Mouse (Mus musculus) bone marrow macrophage, adult 2 months (primary cell): ENCODE measurements around the gene Ifit1. TPM values are rescaled to one million over a fixed set of nuclear protein-coding genes. Genes with fewer than 3 reads are reported as not detected.
"Not testable (repeated sequence)": the region's sequence is repeated elsewhere in the genome, so short reads cannot be mapped to it uniquely, and the experiment has no call there.

Source experiments
- H3K27ac ChIP-seq: 2 replicates; pipeline ENCODE4 v1.5.1; 2012; ENCODE audit warnings: low read depth, low read length; ENCODE audit not compliant: insufficient read depth
- H3K4me1 ChIP-seq: 2 replicates; pipeline ENCODE4 v1.6.1; 2012; ENCODE audit warnings: low read length; ENCODE audit not compliant: control insufficient read depth, insufficient read depth
- H3K4me3 ChIP-seq: 2 replicates; pipeline ENCODE4 v1.5.1; 2012; ENCODE audit warnings: mild to moderate bottlenecking, low read length, moderate library complexity; ENCODE audit not compliant: insufficient read depth
- CTCF ChIP-seq: IDR thresholded peaks from 2 replicates; pipeline ENCODE4 v1.5.1; 2012; ENCODE audit warnings: low read depth, mild to moderate bottlenecking, low read length, moderate library complexity
- POLR2A ChIP-seq: IDR thresholded peaks from 2 replicates; pipeline ENCODE4 v1.6.1; 2012; ENCODE audit warnings: mild to moderate bottlenecking, low read depth, low read length, borderline replicate concordance
- polyA plus RNA-seq: library from polyadenylated mRNA; stranded (reverse); fragments of >200 nt; gene quantifications from 2 replicates; pipeline ENCODE4 v1.2.4, GENCODE M21; 2012; ENCODE audit not compliant: missing spikeins, insufficient read depth, insufficient read length

Gene Ifit1
- 46.3 and 50.4 TPM in 2 replicates for polyA plus RNA-seq

GRCm38 (mm10) chr19:34640623-34641022, at the start of gene Ifit1, which contains the start of gene Ifit1bl2:
Ifit1 (plus strand) TSS chr19:34640871.
Ifit1bl2 (minus strand) TSS chr19:34640743.
- H3K4me1 ChIP-seq: peaks cover 2% of the 10 kb centered on the region; the same call in 1 of the 2 replicates
- TF ChIP-seq POLR2A: no peak
- TF ChIP-seq CTCF: no peak
- H3K27ac ChIP-seq: no peak within 1 kb of the TSS
- peak within 1 kb of the TSS; percentile 39 for H3K4me3 ChIP-seq

- H3K27ac ChIP-seq: no peak overlapping the region
- H3K4me3 ChIP-seq: no peak overlapping the region
- no peak for TF ChIP-seq CTCF
- TF ChIP-seq POLR2A: no peak
- H3K4me1 ChIP-seq: peaks cover 6% of the 10 kb centered on the region; the same call in 1 of the 2 replicates
These were observed 47.2 kb upstream of the Ifit1 start for GRCm38 (mm10) chr19:34593456-34593855.

GRCm38 (mm10) chr19:34594523-34594922, 46.1 kb upstream of the Ifit1 start:
- H3K4me3 ChIP-seq, H3K4me1 ChIP-seq, H3K27ac ChIP-seq: not testable (repeated sequence)

- Histone ChIP-seq H3K4me1 (peaks cover 6% of the 10 kb centered on the region; the same call in 1 of the 2 replicates), H3K4me3 (no peak overlapping the region), H3K27ac (no peak overlapping the region)
- TF ChIP-seq POLR2A (no peak), CTCF (no peak)
These were observed 43.9 kb upstream of the Ifit1 start for GRCm38 (mm10) chr19:34596811-34597210.

GRCm38 (mm10) chr19:34598341-34598740, 42.3 kb upstream of the Ifit1 start:
- Histone ChIP-seq H3K4me3 (no peak overlapping the region), H3K27ac (no peak overlapping the region), H3K4me1 (peaks cover 14% of the 10 kb centered on the region)
- TF ChIP-seq POLR2A (no peak), CTCF (no peak)

- peaks cover 14% of the 10 kb centered on the region for H3K4me1 ChIP-seq
- H3K4me3 ChIP-seq, H3K27ac ChIP-seq: not testable (repeated sequence)
These were observed 41.4 kb upstream of the Ifit1 start for GRCm38 (mm10) chr19:34599250-34599649.

GRCm38 (mm10) chr19:34601888-34602287, 38.8 kb upstream of the Ifit1 start, which contains the start of gene Ifit1bl1:
Ifit1bl1 (minus strand) TSS chr19:34601956.
- peaks cover 12% of the 10 kb centered on the region for H3K4me1 ChIP-seq
- H3K27ac ChIP-seq: peak within 1 kb of the TSS; percentile 17
- H3K4me3 ChIP-seq: not testable (repeated sequence)

GRCm38 (mm10) chr19:34605472-34605871, 35.2 kb upstream of the Ifit1 start:
- Histone ChIP-seq H3K4me3 (no peak overlapping the region), H3K4me1 (peaks cover 12% of the 10 kb centered on the region), H3K27ac (no peak overlapping the region)
- no peak for TF ChIP-seq CTCF
- TF ChIP-seq POLR2A: no peak

- Histone ChIP-seq H3K27ac (peak within 1 kb of the TSS; percentile 54), H3K4me3 (peak within 1 kb of the TSS; percentile 20; the same call in 1 of the 2 replicates)
- H3K4me1 ChIP-seq: not testable (repeated sequence)
These were observed 33.2 kb upstream of the Ifit1 start, which contains the start of gene Ifit3b for GRCm38 (mm10) chr19:34607237-34608051. Ifit3b (plus strand) TSS chr19:34607970.

- not testable (repeated sequence) for H3K4me1 ChIP-seq, H3K27ac ChIP-seq, H3K4me3 ChIP-seq
These were observed 30.6 kb upstream of the Ifit1 start for GRCm38 (mm10) chr19:34610118-34610517.

- not testable (repeated sequence) for H3K4me1 ChIP-seq, H3K27ac ChIP-seq, H3K4me3 ChIP-seq
These were observed 28.2 kb upstream of the Ifit1 start for GRCm38 (mm10) chr19:34612243-34613001.
